Mouse (Mus musculus) splenic B cell, adult 2 months (primary cell): ENCODE data around the gene Bfsp1.

Experiments
- DNase-seq: peaks from one replicate; pipeline ENCODE4 v3.0.0-alpha.2; 2011; ENCODE audit warnings: low read depth, low spot score
- H3K27me3 ChIP-seq: 2 replicates; pipeline ENCODE4 v1.6.1; 2012; ENCODE audit warnings: mild to moderate bottlenecking, low read length, moderate library complexity, mixed read lengths; ENCODE audit not compliant: control insufficient read depth, poor library complexity, insufficient read depth, severe bottlenecking
- H3K36me3 ChIP-seq: 2 replicates; pipeline ENCODE4 v1.6.1; 2012; ENCODE audit warnings: mild to moderate bottlenecking, low read length, moderate library complexity, mixed read lengths; ENCODE audit not compliant: control insufficient read depth, poor library complexity, insufficient read depth, severe bottlenecking

Bfsp1 gene

DNA sequence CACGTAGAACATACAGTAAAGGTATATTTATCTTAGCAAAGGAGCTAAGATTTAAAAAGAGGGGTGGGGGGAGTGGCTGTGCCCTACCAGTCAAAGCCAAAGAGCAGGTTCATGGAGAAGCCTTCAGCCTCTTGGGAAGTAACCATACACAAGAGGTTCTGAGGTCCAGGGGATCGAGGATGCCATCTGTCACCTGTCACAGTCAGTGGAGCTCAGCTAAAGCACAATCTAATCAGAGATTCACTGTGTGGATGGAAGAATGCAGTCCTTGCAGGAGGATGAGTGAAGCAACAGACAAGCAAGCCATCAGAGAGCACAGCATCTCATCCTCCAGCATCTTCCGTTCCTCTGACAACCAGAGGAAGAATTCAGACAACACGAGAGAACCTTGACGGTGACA lies 73.1 kb downstream of the Bfsp1 start:
- DNase-seq = no peak
- no peaks in the 10 kb centered on the region for H3K27me3 ChIP-seq
- H3K36me3 ChIP-seq = no peaks in the 10 kb centered on the region

DNA sequence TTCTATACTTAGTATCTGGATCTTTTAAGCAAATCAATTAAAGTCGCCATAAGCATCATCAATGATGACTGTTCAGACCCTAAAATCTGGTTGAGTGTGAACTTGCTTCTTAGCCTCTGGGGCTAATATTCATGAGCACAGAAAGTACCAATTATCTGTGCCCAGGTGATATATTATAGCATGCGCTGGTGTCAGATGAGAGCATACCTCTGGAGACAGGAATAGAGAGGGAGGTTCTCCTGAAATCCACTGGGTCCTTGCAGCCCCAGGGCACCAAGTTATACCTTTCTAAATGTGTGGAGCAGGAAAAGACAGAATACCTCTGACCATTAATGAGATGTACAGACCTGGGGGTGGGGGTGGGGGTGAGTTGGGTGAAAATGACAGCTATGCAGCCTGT lies 82.7 kb downstream of the Bfsp1 start:
- DNase-seq = no peak
- Histone ChIP-seq H3K36me3 (no peaks in the 10 kb centered on the region), H3K27me3 (no peaks in the 10 kb centered on the region)
